Mouse (Mus musculus) spleen, embryonic (tissue): ENCODE data around the gene Sphk1.

Experiments
- CTCF ChIA-PET: fragments of 350-600 bp; sonication (Branson Sonifier 250); formaldehyde crosslinking; loops from one replicate; lab custom pipeline; 2022; lab: Charles Lee

Sphk1 gene

GRCm38 (mm10) chr11:116506151-116506875 lies 24.4 kb upstream of the Sphk1 start:
- CTCF ChIA-PET = no interaction called here

GRCm38 (mm10) chr11:116508689-116509088 lies 22.0 kb upstream of the Sphk1 start:
- CTCF ChIA-PET = no interaction called here

GRCm38 (mm10) chr11:116511301-116511868 lies 19.3 kb upstream of the Sphk1 start:
- CTCF ChIA-PET = no interaction called here

GRCm38 (mm10) chr11:116512154-116512553 lies 18.6 kb upstream of the Sphk1 start:
- CTCF ChIA-PET = no interaction called here

- CTCF ChIA-PET = no interaction called here
These were observed 17.7 kb upstream of the Sphk1 start for GRCm38 (mm10) chr11:116512987-116513386.

GRCm38 (mm10) chr11:116513531-116514038 lies 17.1 kb upstream of the Sphk1 start:
- CTCF ChIA-PET = no interaction called here

- CTCF ChIA-PET = no interaction called here
These were observed 15.2 kb upstream of the Sphk1 start for GRCm38 (mm10) chr11:116515330-116516020.

GRCm38 (mm10) chr11:116518482-116518881 lies 12.2 kb upstream of the Sphk1 start:
- CTCF ChIA-PET = interaction anchor here (0.5 kb wide), 1 partner anchor 159 kb away, joined by 3 read pairs; no protein-coding TSS in a partner anchor

- CTCF ChIA-PET = no interaction called here
These were observed 9.6 kb upstream of the Sphk1 start for GRCm38 (mm10) chr11:116521143-116521542.

GRCm38 (mm10) chr11:116522046-116522445 lies 8.7 kb upstream of the Sphk1 start:
- CTCF ChIA-PET = no interaction called here

GRCm38 (mm10) chr11:116522886-116523698 lies 7.6 kb upstream of the Sphk1 start:
- CTCF ChIA-PET = no interaction called here

GRCm38 (mm10) chr11:116523699-116524189 lies 7.0 kb upstream of the Sphk1 start:
- CTCF ChIA-PET = no interaction called here

- CTCF ChIA-PET = no interaction called here
These were observed 1.9 kb upstream of the Sphk1 start for GRCm38 (mm10) chr11:116528636-116529320.

- CTCF ChIA-PET = no interaction called here
These were observed 856 bp downstream of the Sphk1 start for GRCm38 (mm10) chr11:116531371-116532191.

GRCm38 (mm10) chr11:116532262-116532809 lies 1.6 kb downstream of the Sphk1 start:
- CTCF ChIA-PET = no interaction called here

- CTCF ChIA-PET = interaction anchor here (0.7 to 1.7 kb wide), 2 partner anchors 39 to 65 kb away, joined by 3 read pairs; partner anchors contain the start of gene Prpsap1
These were observed 2.1 kb downstream of the Sphk1 start for GRCm38 (mm10) chr11:116532810-116533338.

- CTCF ChIA-PET = interaction anchor here (0.7 to 1.7 kb wide), 3 partner anchors 39 to 576 kb away, joined by 3 to 4 read pairs (median 3); partner anchors contain the start of gene Prpsap1
These were observed 2.8 kb downstream of the Sphk1 start for GRCm38 (mm10) chr11:116533341-116534153.
